Mouse (Mus musculus) urinary bladder, postnatal 4 days (tissue): ENCODE measurements around the gene Tmem125.

ENCODE experiments used
- DNase-seq, 2 experiments: peaks; one replicate each; pipeline ENCODE4 v3.0.0; 2021 to 2022; ENCODE audit warnings: low spot score in 2 of 2

Tmem125 gene

GRCm38 (mm10) chr4:118543592-118544260, at the start of gene Tmem125:
TSS of gene Tmem125 (minus strand) at chr4:118544044.
- peak in 1 of 2 experiments; percentile 65 for DNase-seq

- no peak for DNase-seq
These were observed 45.9 kb upstream of the Tmem125 start for GRCm38 (mm10) chr4:118589733-118590130.

- no peak for DNase-seq
These were observed 45.3 kb upstream of the Tmem125 start for GRCm38 (mm10) chr4:118589053-118589732.

GRCm38 (mm10) chr4:118582629-118583028, 38.8 kb upstream of the Tmem125 start:
- no peak for DNase-seq

- DNase-seq, result no peak
These were observed 37.7 kb upstream of the Tmem125 start for GRCm38 (mm10) chr4:118581508-118581907.

GRCm38 (mm10) chr4:118579313-118579712, 35.5 kb upstream of the Tmem125 start:
- no peak for DNase-seq

GRCm38 (mm10) chr4:118576097-118576496, 32.3 kb upstream of the Tmem125 start:
- peak; percentile 73 to 91 for DNase-seq

GRCm38 (mm10) chr4:118571441-118571840, 27.6 kb upstream of the Tmem125 start:
- no peak for DNase-seq

- DNase-seq, result no peak
These were observed 25.5 kb upstream of the Tmem125 start for GRCm38 (mm10) chr4:118569320-118569719.

GRCm38 (mm10) chr4:118568709-118569108, 24.9 kb upstream of the Tmem125 start:
- no peak for DNase-seq

- DNase-seq, result no peak
These were observed 22.4 kb upstream of the Tmem125 start for GRCm38 (mm10) chr4:118566161-118566676.

GRCm38 (mm10) chr4:118564926-118565279, 21.1 kb upstream of the Tmem125 start:
- no peak for DNase-seq

- DNase-seq, result no peak
These were observed 20.4 kb upstream of the Tmem125 start for GRCm38 (mm10) chr4:118564062-118564925.

- no peak for DNase-seq
These were observed 9.3 kb upstream of the Tmem125 start for GRCm38 (mm10) chr4:118553039-118553649.

GRCm38 (mm10) chr4:118548130-118548480, 4.3 kb upstream of the Tmem125 start:
- peak; percentile 65 to 91 for DNase-seq

GRCm38 (mm10) chr4:118547424-118548129, 3.7 kb upstream of the Tmem125 start:
- peak; percentile 89 to 99 for DNase-seq

- DNase-seq, result no peak
These were observed 740 bp upstream of the Tmem125 start for GRCm38 (mm10) chr4:118544441-118545127.

GRCm38 (mm10) chr4:118543158-118543530, 700 bp downstream of the Tmem125 start:
- DNase-seq, result peak in 1 of 2 experiments; percentile 39

GRCm38 (mm10) chr4:118542510-118543157, 1.2 kb downstream of the Tmem125 start:
- no peak for DNase-seq

- DNase-seq, result no peak
These were observed 3.9 kb downstream of the Tmem125 start for GRCm38 (mm10) chr4:118539904-118540303.
